Mouse (Mus musculus) heart, postnatal 0 days (tissue): ENCODE measurements around the gene Grid1. TPM values are rescaled to one million over a fixed set of nuclear protein-coding genes. Genes with fewer than 3 reads are reported as not detected.

Experiments
- ATAC-seq: fragments of 200-750 bp; cut with Nextera tagmentation; 2 replicates; pipeline ENCODE4 v1.8.0; 2017; ENCODE audit warnings: low read depth, moderate number of reproducible peaks, moderate library complexity; ENCODE audit not compliant: insufficient read depth
- DNase-seq: peaks from one replicate; pipeline ENCODE4 v3.0.0-alpha.2; 2016; ENCODE audit warnings: low spot score
- H3K27ac ChIP-seq: fragments of 300-500 bp; sonication (generic); 2 replicates; pipeline ENCODE4 v1.5.1; 2014; ENCODE audit warnings: low read depth, mild to moderate bottlenecking
- H3K27me3 ChIP-seq: fragments of 300-500 bp; sonication (generic); 2 replicates; pipeline ENCODE4 v1.6.1; 2014; ENCODE audit warnings: low read length, mixed read lengths; ENCODE audit not compliant: control insufficient read depth, insufficient read depth
- H3K36me3 ChIP-seq: fragments of 300-500 bp; sonication (generic); replicated peaks from 2 replicates; pipeline ENCODE4 v1.6.1; 2014; ENCODE audit warnings: low read length, mixed read lengths; ENCODE audit not compliant: control insufficient read depth, insufficient read depth
- H3K4me1 ChIP-seq: fragments of 300-500 bp; sonication (generic); 2 replicates; pipeline ENCODE4 v1.6.1; 2014; ENCODE audit warnings: antibody characterized with exemption; ENCODE audit not compliant: control insufficient read depth, insufficient read depth
- H3K4me2 ChIP-seq: fragments of 300-500 bp; sonication (generic); 2 replicates; pipeline ENCODE4 v1.6.1; 2014; ENCODE audit warnings: low read depth, mild to moderate bottlenecking, low read length, moderate library complexity
- H3K4me3 ChIP-seq: fragments of 300-500 bp; sonication (generic); 2 replicates; pipeline ENCODE4 v1.5.1; 2014; ENCODE audit warnings: low read depth, low read length
- H3K9ac ChIP-seq: fragments of 300-500 bp; sonication (generic); replicated peaks from 2 replicates; pipeline ENCODE4 v1.6.1; 2014; ENCODE audit warnings: low read depth, low read length, mixed read lengths
- H3K9me3 ChIP-seq: fragments of 300-500 bp; sonication (generic); replicated peaks from 2 replicates; pipeline ENCODE4 v1.6.1; 2016; ENCODE audit warnings: low read length; ENCODE audit not compliant: control insufficient read depth
- CTCF ChIP-seq: IDR thresholded peaks from 2 replicates; pipeline ENCODE4 v1.5.1; 2016; ENCODE audit warnings: antibody characterized with exemption, control low read depth, low read depth
- EP300 ChIP-seq: IDR thresholded peaks from 2 replicates; pipeline ENCODE4 v1.6.1; 2016; ENCODE audit warnings: antibody characterized with exemption, low read depth
- WGBS: fragments of 180-500 bp; shearing (Covaris S2); extraction: QIAGEN DNeasy Blood & Tissue Kit; methylation state at CpG from one replicate; pipeline ENCODE4 v1.1.7; 2014; 5-methylcytosine and 5-hydroxymethylcytosine counted together
- polyA plus RNA-seq: library from polyadenylated mRNA; unstranded; fragments of >200 nt; fragmentation: Nextera tagmentation; extraction: Ambion mirVana; gene quantifications from 2 replicates; pipeline ENCODE4 v1.2.1, GENCODE M21; 2015
- total RNA-seq: library from RNA; depleted of rRNA; stranded (reverse); fragments of >200 nt; gene quantifications from 2 replicates; pipeline ENCODE4 v1.2.3, GENCODE M21; 2014; ENCODE audit warnings: low replicate concordance

The Grid1 gene
- total and polyA plus RNA-seq, 2 experiments from 2014 or later = 0.05 TPM; not detected in 1

- H3K9me3 ChIP-seq = no peaks in the 10 kb centered on the region
- no peaks in the 10 kb centered on the region for H3K4me1 ChIP-seq
- no peak for ATAC-seq
- H3K4me3 ChIP-seq = no peak overlapping the region
- H3K27me3 ChIP-seq = no peaks in the 10 kb centered on the region
- no peak overlapping the region for H3K4me2 ChIP-seq
- TF ChIP-seq EP300 (no peak), CTCF (no peak)
- 79% methylated on average over 3 of the region's 3 CpGs for WGBS
- DNase-seq = no peak
- H3K9ac ChIP-seq = no peak overlapping the region
- no peaks in the 10 kb centered on the region for H3K36me3 ChIP-seq
- no peak overlapping the region for H3K27ac ChIP-seq
Measured at GRCm38 (mm10) chr14:35336561-35336960, 516.7 kb downstream of the Grid1 start.

GRCm38 (mm10) chr14:35356011-35356410 lies 536.1 kb downstream of the Grid1 start:
- ATAC-seq = no peak
- no peak overlapping the region for H3K9ac ChIP-seq
- no peak for DNase-seq
- H3K4me3 ChIP-seq = no peak overlapping the region
- H3K36me3 ChIP-seq = no peaks in the 10 kb centered on the region
- H3K27ac ChIP-seq = no peak overlapping the region
- H3K4me1 ChIP-seq = no peaks in the 10 kb centered on the region
- WGBS = 61% methylated on average over 3 of the region's 3 CpGs
- TF ChIP-seq EP300 (no peak), CTCF (no peak)
- no peaks in the 10 kb centered on the region for H3K9me3 ChIP-seq
- H3K4me2 ChIP-seq = no peak overlapping the region
- H3K27me3 ChIP-seq = no peaks in the 10 kb centered on the region

- ATAC-seq (no peak), DNase-seq (no peak)
- H3K9me3 ChIP-seq = no peaks in the 10 kb centered on the region
- 76% methylated on average over 6 of the region's 6 CpGs for whole genome bisulfite sequencing
- no peaks in the 10 kb centered on the region for H3K27me3 ChIP-seq
- H3K4me3 ChIP-seq = no peak overlapping the region
- H3K4me2 ChIP-seq = no peak overlapping the region
- H3K4me1 ChIP-seq = no peaks in the 10 kb centered on the region
- TF ChIP-seq CTCF (no peak), EP300 (no peak)
- H3K9ac ChIP-seq = no peak overlapping the region
- H3K36me3 ChIP-seq = no peaks in the 10 kb centered on the region
- no peak overlapping the region for H3K27ac ChIP-seq
Measured at GRCm38 (mm10) chr14:35356480-35357085, 536.7 kb downstream of the Grid1 start.

GRCm38 (mm10) chr14:35358136-35358821 lies 538.4 kb downstream of the Grid1 start:
- ATAC-seq = no peak

GRCm38 (mm10) chr14:35365177-35365944 lies 545.5 kb downstream of the Grid1 start:
- no peak for DNase-seq
- H3K36me3 ChIP-seq = no peaks in the 10 kb centered on the region
- no peak overlapping the region for H3K4me3 ChIP-seq
- TF ChIP-seq EP300 (no peak), CTCF (no peak)
- H3K27ac ChIP-seq = no peak overlapping the region
- H3K27me3 ChIP-seq = no peaks in the 10 kb centered on the region
- H3K4me2 ChIP-seq = no peak overlapping the region
- 68% methylated on average over 8 of the region's 8 CpGs for WGBS
- ATAC-seq = no peak
- no peaks in the 10 kb centered on the region for H3K4me1 ChIP-seq
- H3K9ac ChIP-seq = no peak overlapping the region
- 0 out of 2 replicates have a peak, but pooled peaks cover 3% of the 10 kb centered on the region for H3K9me3 ChIP-seq

More at GRCm38 (mm10) chr14:35358136-35358821, 538.4 kb downstream of the Grid1 start:
- Histone ChIP-seq H3K9me3 (no peaks in the 10 kb centered on the region), H3K27ac (no peak overlapping the region), H3K4me2 (no peak overlapping the region), H3K36me3 (no peaks in the 10 kb centered on the region), H3K4me1 (no peaks in the 10 kb centered on the region), H3K27me3 (no peaks in the 10 kb centered on the region), H3K9ac (no peak overlapping the region), H3K4me3 (no peak overlapping the region)
- DNase-seq = no peak
- WGBS = 43% methylated on average over 7 of the region's 7 CpGs
- no peak for TF ChIP-seq CTCF
- no peak for TF ChIP-seq EP300
